Mouse (Mus musculus): ENCODE measurements around the gene Arf4.
A peak's percentile ranks its signal among the peaks of the same experiment; 100 is the strongest.

The Arf4 gene

DNA sequence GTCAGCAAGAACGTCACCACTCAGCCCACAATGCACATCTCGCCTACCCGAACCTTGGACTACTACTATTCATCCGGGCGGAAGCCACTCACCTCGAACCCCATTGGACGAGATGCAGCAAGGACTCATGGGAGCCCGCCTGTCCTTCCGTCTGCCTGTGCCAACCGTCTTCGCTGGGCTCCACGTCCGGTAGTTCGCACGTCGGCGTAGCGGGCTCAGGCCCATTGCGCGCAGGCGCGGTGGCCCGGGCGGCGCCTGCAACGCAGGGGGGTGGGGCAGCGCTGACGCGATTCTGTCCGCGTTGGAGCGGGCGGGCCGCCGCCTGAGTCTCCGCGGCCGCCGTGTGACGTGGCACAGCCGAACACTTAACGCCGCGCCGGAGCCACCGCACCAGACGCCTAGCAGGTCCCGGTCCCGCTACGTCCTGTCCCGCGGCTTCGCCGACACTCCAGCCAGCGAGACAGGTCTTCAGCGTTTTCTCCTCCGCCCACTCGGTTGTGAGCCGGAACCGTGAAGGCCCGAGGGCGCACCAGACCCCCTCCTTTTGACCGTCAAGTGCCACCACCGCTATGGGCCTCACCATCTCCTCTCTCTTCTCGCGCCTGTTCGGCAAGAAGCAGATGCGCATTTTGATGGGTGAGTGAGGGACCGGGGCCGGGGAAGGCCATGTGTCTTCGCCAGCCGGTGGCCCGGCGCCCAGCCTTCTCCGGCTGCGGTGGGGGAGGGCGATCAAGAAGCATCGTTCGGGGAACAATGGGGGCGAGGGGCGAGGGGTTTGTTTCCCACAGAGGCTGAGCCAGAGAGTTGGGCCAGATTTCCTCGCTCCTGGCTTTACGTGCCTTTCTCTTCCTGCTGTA lies at the start of gene Arf4:
TSS of gene Arf4 (plus strand) at position 224 of the 857 bp plus-strand sequence.
- DNase-seq (ENCODE audit: low spot score in 2 of 2), result peak; percentile 98

- DNase-seq (ENCODE audit: low spot score in 2 of 2), result no peak
Measured at GRCm38 (mm10) chr14:26591353-26591752, 46.5 kb upstream of the Arf4 start.

GRCm38 (mm10) chr14:26593281-26593895 lies 44.5 kb upstream of the Arf4 start:
- DNase-seq (ENCODE audit: low spot score in 2 of 2), result no peak

- no peak for DNase-seq (ENCODE audit: low spot score in 2 of 2)
Measured at GRCm38 (mm10) chr14:26595167-26595566, 42.7 kb upstream of the Arf4 start.

GRCm38 (mm10) chr14:26595695-26596365 lies 42.0 kb upstream of the Arf4 start:
- DNase-seq (ENCODE audit: low spot score in 2 of 2), result no peak

DNA sequence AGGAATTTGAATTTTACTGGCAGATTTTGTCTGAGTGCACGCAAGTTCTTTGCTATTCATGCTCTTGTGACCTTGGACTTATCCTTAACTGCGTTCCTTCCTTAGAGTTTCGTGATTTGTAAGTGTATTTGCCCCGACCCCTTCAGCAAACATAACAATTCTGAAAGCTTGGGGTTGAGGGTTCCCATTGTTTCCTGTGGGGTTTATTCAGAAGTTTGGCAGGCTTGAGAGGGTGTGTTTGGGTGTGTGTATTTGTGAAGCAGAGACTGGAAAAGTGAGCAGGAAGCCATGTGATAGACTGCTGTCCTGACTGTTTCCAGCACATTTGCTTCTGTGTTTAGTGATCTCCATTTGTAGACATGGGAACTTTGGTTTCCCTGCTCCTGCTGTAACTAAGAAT lies 32.5 kb upstream of the Arf4 start:
- DNase-seq (ENCODE audit: low spot score in 2 of 2), result no peak

DNA sequence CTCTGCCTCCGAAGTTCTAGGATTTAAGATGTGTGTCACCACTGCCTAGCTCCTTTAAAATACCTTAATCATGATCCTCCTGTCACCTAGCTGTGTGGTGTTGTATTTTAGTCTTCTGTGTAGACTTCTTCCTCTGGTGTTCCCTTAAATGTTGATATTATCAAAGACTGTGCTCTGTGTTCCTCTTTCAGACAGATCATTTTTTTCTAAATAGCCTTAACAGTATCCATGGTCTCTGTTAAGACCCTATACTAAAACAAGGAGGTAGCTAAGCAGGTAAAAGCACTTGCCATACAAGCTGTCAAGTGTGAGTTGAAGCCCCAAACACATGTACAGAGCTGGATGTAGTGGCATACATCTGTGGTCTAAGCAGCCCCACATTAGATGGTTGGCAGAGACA lies 28.2 kb upstream of the Arf4 start:
- no peak for DNase-seq (ENCODE audit: low spot score in 2 of 2)

- DNase-seq (ENCODE audit: low spot score in 2 of 2), result no peak
Measured at GRCm38 (mm10) chr14:26610689-26611088, 27.2 kb upstream of the Arf4 start.

- no peak for DNase-seq (ENCODE audit: low spot score in 2 of 2)
Measured at GRCm38 (mm10) chr14:26625301-26625700, 12.6 kb upstream of the Arf4 start.

DNA sequence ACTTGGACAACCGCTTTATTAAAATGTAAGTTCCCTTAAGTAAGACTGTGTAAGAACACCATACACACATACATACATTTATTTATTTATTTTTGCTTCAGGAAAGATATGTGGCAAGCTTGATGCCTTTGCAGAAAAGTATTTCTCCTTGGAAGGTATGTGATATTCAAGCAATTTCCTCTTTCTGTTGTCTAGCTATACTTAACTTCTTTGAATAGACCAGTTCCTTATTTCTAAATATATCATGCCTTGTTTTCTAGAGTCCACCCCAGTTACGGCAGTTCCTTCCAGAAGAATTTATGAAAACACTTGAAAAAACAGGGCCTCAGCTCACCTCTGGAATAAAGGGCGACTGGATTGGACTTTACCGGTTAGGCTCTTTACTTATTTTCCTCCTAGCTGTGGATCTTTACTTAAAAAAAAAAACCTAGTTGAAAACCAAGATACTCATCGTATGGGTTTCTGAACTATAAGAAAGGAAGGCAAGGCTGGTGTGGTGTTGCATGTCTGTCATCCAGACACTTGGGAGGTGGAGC lies 11.2 kb upstream of the Arf4 start:
- DNase-seq (ENCODE audit: low spot score in 2 of 2), result no peak

DNA sequence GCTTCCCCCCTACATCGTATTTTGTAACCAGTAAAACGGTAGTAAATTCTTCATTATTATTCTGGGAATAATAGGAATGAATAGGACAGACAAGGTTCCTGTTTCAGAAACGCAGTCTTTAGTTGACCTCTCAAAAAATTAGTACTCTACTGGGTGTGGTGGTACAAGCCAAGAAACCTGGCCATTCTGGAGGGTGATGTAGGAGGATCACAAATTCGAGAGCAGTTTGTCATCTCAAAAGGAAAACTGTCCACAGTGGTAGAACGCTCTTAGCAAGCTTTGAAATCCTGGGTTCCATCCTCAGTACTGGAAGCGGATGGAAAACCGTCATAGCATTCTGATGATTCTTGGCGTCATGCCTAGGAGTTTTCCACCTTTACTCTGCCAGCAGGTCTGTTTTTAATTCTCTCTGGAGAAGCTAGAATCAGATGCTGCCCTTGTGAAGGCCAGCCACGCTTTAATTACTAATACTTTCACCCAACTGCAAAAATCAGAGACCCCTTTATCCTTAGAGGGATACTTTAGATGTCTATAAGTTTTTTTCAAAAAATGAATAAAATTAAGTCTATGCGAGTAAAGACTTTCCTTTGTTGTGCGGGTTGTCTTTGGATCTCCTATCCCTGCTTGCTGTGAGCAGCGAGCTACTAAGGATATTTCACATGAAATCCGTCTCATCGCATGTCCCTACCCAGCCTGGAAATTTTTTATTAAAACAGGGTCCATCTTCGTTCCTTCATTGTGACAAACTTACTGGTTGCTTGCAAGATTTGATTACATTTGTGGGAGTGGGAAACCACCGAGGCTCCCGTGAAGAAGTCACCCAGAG lies 636 bp upstream of the Arf4 start:
- peak; percentile 23 to 25 for DNase-seq (ENCODE audit: low spot score in 2 of 2)

GRCm38 (mm10) chr14:26638708-26639084 lies 822 bp downstream of the Arf4 start:
- peak in 1 of 2 experiments; percentile 35 for DNase-seq (ENCODE audit: low spot score in 2 of 2)

DNA sequence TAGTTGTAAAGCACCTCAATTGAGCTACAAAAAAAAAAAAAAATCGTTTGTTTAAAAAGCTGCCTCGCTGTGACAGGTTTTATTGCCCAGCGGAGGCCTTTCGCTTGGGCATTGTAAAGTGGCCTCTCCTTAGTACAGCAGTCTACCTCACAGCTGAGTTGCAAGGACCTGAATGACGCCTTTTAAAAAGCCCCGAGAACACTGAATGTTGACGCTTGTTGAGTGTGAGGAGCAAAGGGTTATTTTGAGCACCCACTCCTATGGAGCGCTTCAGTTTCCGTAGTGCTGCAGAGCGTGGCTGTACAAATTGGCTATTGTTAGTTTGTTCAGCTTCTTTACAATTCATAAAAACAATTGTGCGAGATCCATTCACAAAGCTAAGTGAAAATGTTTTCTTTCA lies 1.4 kb downstream of the Arf4 start:
- no peak for DNase-seq (ENCODE audit: low spot score in 2 of 2)

DNA sequence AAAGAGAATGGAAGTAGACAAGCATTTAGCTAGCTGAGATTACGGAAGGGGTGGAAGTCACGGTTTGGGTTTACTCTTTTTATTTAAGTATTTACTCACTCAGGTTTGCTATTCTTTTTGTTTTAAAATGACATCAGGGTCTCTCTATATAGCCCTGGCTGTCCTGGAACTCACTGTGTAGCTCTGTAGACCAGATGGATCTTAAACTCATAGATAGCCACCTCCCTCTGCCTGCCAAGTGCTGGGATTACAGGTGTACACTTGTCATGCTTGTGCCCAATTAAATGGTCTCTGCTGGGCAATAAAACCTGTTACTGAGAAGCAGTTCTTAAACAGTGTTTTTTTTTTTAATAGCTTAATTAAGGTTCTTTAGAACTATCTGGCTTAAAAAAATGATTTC lies 2.1 kb downstream of the Arf4 start:
- DNase-seq (ENCODE audit: low spot score in 2 of 2), result peak in 1 of 2 experiments; percentile 12

DNA sequence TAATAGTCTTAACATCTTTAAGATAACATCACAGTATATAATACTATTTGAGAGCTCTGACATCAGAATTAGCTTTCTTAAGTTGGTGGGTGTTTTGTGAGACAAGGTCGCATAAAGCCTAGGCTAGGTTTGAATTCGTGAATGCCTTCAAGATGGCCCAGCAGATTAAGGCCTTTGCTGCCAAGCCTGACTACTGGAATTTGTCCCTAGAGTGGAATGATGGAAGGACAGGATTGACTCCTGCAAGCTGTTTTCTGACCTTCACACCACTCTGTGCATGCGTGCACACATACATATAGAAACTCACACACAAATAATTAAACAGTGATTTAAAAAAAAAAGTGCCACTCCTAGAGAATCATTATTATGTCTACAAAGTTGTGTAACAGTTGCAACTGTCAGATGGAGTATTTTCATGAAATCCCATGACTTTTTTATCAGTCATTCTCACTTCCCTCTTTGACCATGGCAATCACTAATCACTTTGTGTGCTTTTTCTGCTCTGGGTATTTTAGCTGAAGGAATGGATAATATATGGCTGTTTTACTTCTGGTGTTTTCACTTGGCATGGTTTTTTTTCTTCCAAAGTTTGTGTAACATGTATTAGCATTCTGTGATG lies 5.2 kb downstream of the Arf4 start:
- no peak for DNase-seq (ENCODE audit: low spot score in 2 of 2)

DNA sequence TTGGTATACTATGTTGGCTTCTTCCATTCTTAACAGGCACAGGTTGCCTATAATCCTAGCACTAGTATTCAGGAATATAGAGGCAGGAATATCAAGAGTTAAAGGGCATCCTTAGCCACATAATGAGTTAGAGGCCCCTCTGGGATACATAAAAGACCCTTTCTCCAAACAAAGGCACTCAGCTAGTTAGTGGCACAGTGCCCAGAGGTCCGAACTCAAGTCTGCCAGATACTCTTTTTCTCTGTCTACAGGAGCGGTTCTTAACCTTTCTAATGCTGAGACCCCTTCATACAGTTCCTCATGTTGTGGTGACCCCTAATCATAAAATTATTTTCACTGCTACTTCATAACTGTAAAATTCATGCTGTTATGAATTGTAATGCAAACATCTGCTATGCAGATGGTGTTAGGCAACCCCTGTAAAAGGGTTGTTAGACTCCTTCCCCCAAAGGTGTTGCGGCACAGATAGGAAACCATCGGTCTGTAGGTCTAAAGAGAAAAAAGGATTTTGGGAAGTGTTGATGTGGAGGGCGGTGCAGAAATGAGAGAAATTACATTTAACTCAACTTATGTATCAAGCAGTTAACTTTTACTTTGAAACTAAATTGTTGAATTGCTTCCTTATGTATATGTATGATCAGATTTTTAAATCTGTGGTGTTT lies 8.2 kb downstream of the Arf4 start:
- DNase-seq (ENCODE audit: low spot score in 2 of 2), result no peak

- DNase-seq (ENCODE audit: low spot score in 2 of 2), result no peak
Measured at GRCm38 (mm10) chr14:26647811-26648210, 9.9 kb downstream of the Arf4 start.

GRCm38 (mm10) chr14:26651901-26652300 lies 14.0 kb downstream of the Arf4 start:
- no peak for DNase-seq (ENCODE audit: low spot score in 2 of 2)

GRCm38 (mm10) chr14:26658178-26658577 lies 20.3 kb downstream of the Arf4 start:
- DNase-seq (ENCODE audit: low spot score in 2 of 2), result no peak

DNA sequence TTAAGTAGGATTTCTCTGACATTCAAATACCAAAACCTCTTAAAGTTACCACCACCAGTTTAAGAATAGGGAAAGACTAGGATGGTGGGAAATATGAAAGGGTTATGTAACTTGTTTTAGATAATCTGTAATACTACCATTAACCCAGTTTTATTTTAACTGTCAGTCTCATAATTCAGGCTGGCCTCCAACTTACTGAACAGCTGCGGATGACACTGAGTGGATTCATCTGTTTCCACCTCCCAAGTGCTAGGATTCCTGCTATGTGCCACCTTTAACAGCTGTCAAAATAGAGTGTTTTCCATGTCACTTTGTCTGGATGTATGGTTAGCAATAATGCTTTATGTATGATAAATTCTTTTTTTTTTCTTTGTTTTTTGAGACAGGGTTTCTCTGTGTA lies 22.4 kb downstream of the Arf4 start:
- DNase-seq (ENCODE audit: low spot score in 2 of 2), result no peak

- DNase-seq (ENCODE audit: low spot score in 2 of 2), result no peak
Measured at GRCm38 (mm10) chr14:26662016-26662415, 24.1 kb downstream of the Arf4 start.

Measured in right cerebral cortex, adult 2 months (tissue).